Mouse (Mus musculus): ENCODE measurements at regions not wholly inside any gene's neighbourhood (a gene's known extent, or its start where the extent isn't known, plus 50 kb on each side); places are given as distances from the start of the nearest gene placed in this dataset.

- TF ChIP-seq CTCF (IDR thresholded peaks at IDR 0.05; ENCODE audit: insufficient read depth, low read depth, low read length) (no peak), POLR2A (IDR thresholded peaks at IDR 0.05; ENCODE audit: insufficient read depth, low read depth, low read length) (no peak)
These were observed 58.5 kb upstream of the Zfp706 start for GRCm38 (mm10) chr15:37065926-37066550.

All from olfactory bulb, adult 2 months (tissue).